Mouse (Mus musculus): ENCODE measurements around the gene Gm11756. TPM values are rescaled to one million over a fixed set of nuclear protein-coding genes. Genes with fewer than 3 reads are reported as not detected.

The Gm11756 gene
- polyA plus RNA-seq (2014; fragmentation: Illumina TruSeq; extraction: RNeasy Lipid Tissue Mini Kit (QIAGEN cat#74804); ENCODE audit: low read depth, low replicate concordance) = not detected

GRCm38 (mm10) chr4:73920660-73921059 is at the start of gene Gm11756:
Gene Gm11756, minus strand, starts transcription at chr4:73920760.

GRCm38 (mm10) chr4:73950375-73950896 is 29.9 kb upstream of the Gm11756 start, which contains the start of gene 2310002L09Rik:
Gene 2310002L09Rik, minus strand, starts transcription at chr4:73950846.

GRCm38 (mm10) chr4:73905853-73906252 is 14.7 kb downstream of the Gm11756 start, which contains the start of gene Gm13871:
Gene Gm13871, minus strand, starts transcription at chr4:73905953.

DNA sequence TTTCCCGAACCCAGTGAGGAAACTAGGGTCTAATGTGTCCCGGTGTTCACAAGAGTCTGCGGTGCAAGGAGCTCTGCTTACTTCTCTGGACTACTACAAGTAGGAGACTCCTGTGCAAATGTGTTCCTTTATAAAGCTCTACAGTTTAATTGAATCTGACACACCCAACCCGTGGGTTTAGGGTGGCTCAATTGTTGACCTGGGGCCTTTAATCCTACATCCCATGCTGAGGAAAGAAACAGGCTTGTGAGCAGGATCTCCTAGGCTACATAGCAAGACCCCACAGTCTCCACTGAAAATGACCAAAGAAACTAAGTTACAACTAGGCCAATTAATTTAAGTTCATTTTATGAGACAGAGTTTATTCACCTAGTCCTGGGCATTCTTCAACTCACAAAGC is 29.5 kb downstream of the Gm11756 start, which contains the start of gene Gm11757:
Gene Gm11757, minus strand, starts transcription at position 101 of the 400 bp plus-strand sequence.

DNA sequence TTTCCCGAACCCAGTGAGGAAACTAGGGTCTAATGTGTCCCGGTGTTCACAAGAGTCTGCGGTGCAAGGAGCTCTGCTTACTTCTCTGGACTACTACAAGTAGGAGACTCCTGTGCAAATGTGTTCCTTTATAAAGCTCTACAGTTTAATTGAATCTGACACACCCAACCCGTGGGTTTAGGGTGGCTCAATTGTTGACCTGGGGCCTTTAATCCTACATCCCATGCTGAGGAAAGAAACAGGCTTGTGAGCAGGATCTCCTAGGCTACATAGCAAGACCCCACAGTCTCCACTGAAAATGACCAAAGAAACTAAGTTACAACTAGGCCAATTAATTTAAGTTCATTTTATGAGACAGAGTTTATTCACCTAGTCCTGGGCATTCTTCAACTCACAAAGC is 44.4 kb downstream of the Gm11756 start, which contains the start of gene Gm11758:
Gene Gm11758, minus strand, starts transcription at position 101 of the 400 bp plus-strand sequence.

Other genes starting within 250 kb of the Gm11756 start
- not detected for gene Gm428, start 237.2 kb downstream of the Gm11756 start, polyA plus RNA-seq (2014; fragmentation: Illumina TruSeq; extraction: RNeasy Lipid Tissue Mini Kit (QIAGEN cat#74804); ENCODE audit: low read depth, low replicate concordance)
- gene Rasef, start 129.8 kb downstream of the Gm11756 start, polyA plus RNA-seq (2014; fragmentation: Illumina TruSeq; extraction: RNeasy Lipid Tissue Mini Kit (QIAGEN cat#74804); ENCODE audit: low read depth, low replicate concordance) = 53.9 TPM
- not detected for gene Gm11758, start 44.5 kb downstream of the Gm11756 start, polyA plus RNA-seq (2014; fragmentation: Illumina TruSeq; extraction: RNeasy Lipid Tissue Mini Kit (QIAGEN cat#74804); ENCODE audit: low read depth, low replicate concordance)
- not detected for gene Gm11757, start 29.6 kb downstream of the Gm11756 start, polyA plus RNA-seq (2014; fragmentation: Illumina TruSeq; extraction: RNeasy Lipid Tissue Mini Kit (QIAGEN cat#74804); ENCODE audit: low read depth, low replicate concordance)
- not detected for gene Gm13871, start 14.8 kb downstream of the Gm11756 start, polyA plus RNA-seq (2014; fragmentation: Illumina TruSeq; extraction: RNeasy Lipid Tissue Mini Kit (QIAGEN cat#74804); ENCODE audit: low read depth, low replicate concordance)
- not detected for gene 2310002L09Rik, start 30.1 kb upstream of the Gm11756 start, polyA plus RNA-seq (2014; fragmentation: Illumina TruSeq; extraction: RNeasy Lipid Tissue Mini Kit (QIAGEN cat#74804); ENCODE audit: low read depth, low replicate concordance)
- gene Frmd3, start 92.7 kb upstream of the Gm11756 start, polyA plus RNA-seq (2014; fragmentation: Illumina TruSeq; extraction: RNeasy Lipid Tissue Mini Kit (QIAGEN cat#74804); ENCODE audit: low read depth, low replicate concordance) = 0.35 TPM

Measured in testis, adult 10 weeks (tissue).